Mouse (Mus musculus) liver, postnatal 0 days (tissue): ENCODE measurements around the gene Dpagt1.

ENCODE experiments used
- CTCF ChIP-seq: sonication (generic); IDR thresholded peaks from 2 replicates; pipeline ENCODE4 v1.5.1; 2016; ENCODE audit warnings: antibody characterized with exemption, low read depth
- EP300 ChIP-seq: IDR thresholded peaks from 2 replicates; pipeline ENCODE4 v1.6.1; 2016; ENCODE audit warnings: antibody characterized with exemption, low read depth, mild to moderate bottlenecking

DNA sequence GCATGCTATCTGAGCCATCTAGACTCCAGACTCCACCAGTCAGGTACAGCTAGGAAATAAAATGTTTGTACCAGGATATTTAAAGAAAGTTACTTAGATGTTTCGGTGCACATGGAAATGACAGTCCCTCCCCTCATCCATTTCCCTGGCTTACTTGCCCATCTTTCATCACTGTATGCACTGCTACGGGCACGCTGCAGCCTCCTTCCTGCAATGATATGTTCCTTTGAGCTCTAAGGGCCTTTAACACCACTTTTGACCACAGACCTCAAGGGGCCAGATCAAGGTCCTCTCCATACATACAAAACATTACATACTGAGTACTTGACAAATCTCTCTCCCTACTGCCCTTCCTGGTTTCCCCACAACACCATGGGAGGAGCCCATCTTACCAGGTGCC is 11.1 kb downstream of the Dpagt1 start:
- TF ChIP-seq CTCF (no peak), EP300 (no peak)
